Mouse (Mus musculus) adrenal gland, postnatal 36 days (tissue): ENCODE data around the gene Ctnna3. TPM values are rescaled to one million over a fixed set of nuclear protein-coding genes. Genes with fewer than 3 reads are reported as not detected.
"Not testable (repeated sequence)": the region's sequence is repeated elsewhere in the genome, so short reads cannot be mapped to it uniquely, and the experiment has no call there.

Experiments used
- DNase-seq, 2 experiments: peaks; one replicate each; pipeline ENCODE4 v3.0.0; 2021; ENCODE audit warnings: mixed read lengths in 1 of 2
- total RNA-seq, 2 experiments: library from RNA; stranded (reverse); gene quantifications; 2 replicates each; pipeline ENCODE4 v1.2.3; 2021

Ctnna3 gene
- total RNA-seq, 2 experiments from 2014 or later: 0.63 to 1.1 TPM

DNA sequence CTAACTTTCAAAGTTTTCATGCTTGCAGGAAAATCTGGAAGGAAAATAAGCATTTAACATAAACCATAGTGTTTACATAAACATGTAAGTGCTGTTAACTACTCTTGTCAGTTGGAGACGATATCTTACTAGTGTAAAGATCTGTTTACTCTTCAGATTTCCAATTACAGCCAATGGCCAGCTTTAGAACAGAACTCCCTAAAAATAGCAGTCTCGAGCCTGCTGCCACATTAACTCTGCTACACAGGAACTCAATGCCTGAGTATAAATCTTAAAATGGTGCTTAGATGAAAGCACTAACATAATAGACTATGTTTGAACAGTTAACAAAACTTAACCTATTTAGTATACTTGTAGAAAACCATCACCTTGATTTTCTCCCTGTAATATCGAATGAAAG, 793.1 kb downstream of the Ctnna3 start:
- DNase-seq: no peak

DNA sequence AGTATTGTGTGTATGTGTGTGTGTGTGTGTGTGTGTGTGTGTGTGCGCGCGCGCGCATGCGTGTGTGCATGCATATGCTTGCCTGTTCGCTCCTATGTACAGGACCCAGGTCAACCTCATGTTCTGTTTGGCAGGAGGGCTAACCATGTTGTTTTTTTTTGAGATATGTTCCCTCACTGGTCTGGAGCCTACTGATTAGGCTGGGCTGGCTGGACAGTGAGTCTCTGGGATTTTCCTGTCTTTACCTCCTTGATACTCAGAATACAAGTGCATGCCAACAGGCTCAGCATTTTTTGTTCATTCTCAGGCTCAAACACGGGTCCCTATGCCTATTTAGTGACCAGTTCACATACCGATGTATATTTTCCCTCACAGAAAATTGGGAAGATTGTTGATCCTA, 794.1 kb downstream of the Ctnna3 start:
- DNase-seq: no peak

GRCm38 (mm10) chr10:64224424-64224823, 794.5 kb downstream of the Ctnna3 start:
- no peak for DNase-seq

DNA sequence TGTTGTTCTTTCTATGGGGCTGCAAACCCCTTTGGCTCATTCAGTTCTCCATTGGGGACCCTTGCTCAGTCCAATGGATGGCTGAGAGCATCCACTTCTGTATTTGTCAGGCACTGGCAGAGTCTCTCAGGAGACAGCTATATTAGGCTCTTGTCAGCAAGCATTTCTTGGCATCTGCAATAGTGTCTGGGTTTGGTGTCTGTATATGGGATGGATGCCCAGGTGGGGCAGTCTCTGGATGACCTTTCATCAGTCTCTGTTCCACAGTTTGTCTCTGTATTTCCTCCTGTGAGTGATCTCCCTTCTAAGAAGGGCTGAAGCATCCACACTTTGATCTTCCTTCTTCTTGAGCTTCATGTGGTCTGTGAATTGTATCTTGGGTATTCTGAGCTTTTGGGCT, 795.9 kb downstream of the Ctnna3 start:
- DNase-seq: not testable (repeated sequence)

GRCm38 (mm10) chr10:64243421-64243820, 813.5 kb downstream of the Ctnna3 start:
- no peak for DNase-seq

DNA sequence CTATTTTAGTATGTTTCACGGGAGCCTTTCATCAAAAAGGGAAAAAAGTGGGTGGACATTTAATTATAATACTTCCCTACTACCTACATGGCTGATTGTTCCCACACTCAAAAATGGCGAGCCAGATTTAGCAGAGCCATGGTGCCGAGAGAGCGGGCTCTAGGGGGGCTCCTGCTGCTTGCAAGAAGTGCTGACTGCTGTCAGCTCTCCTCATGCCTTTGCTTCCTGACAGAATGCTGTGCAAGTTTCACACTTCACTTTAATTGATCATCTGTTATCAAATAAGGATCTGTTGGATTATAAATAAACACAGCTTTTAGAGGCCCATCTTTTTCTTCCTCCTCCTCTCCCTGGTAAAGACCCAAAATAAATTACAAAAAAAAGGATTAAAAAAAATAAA, 838.3 kb downstream of the Ctnna3 start:
- DNase-seq: no peak

- DNase-seq: no peak
Observed at GRCm38 (mm10) chr10:64275143-64275542, 845.2 kb downstream of the Ctnna3 start.

DNA sequence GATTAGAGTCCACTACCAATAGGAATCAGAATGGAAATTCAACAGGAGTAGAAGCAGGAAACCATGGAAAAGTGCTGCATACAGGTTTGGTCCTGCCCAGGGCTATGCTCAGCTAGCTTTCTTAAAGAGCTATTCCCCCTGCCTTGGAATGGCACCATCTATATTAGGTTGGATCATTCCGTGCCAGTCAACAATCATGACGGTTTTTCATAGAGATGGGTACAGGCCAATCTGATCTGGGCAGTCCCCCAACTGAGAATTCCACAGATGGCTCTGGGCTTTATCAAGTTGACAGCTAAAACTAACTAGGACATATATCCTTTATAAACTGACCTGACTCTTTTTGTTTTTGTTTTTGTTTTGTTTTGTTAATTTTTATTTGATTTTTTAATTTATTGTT, 848.9 kb downstream of the Ctnna3 start:
- no peak for DNase-seq

GRCm38 (mm10) chr10:64305802-64306201, 875.9 kb downstream of the Ctnna3 start:
- DNase-seq: no peak

GRCm38 (mm10) chr10:64311622-64312292, 881.9 kb downstream of the Ctnna3 start:
- no peak for DNase-seq

GRCm38 (mm10) chr10:64320332-64320731, 890.4 kb downstream of the Ctnna3 start:
- DNase-seq: no peak

DNA sequence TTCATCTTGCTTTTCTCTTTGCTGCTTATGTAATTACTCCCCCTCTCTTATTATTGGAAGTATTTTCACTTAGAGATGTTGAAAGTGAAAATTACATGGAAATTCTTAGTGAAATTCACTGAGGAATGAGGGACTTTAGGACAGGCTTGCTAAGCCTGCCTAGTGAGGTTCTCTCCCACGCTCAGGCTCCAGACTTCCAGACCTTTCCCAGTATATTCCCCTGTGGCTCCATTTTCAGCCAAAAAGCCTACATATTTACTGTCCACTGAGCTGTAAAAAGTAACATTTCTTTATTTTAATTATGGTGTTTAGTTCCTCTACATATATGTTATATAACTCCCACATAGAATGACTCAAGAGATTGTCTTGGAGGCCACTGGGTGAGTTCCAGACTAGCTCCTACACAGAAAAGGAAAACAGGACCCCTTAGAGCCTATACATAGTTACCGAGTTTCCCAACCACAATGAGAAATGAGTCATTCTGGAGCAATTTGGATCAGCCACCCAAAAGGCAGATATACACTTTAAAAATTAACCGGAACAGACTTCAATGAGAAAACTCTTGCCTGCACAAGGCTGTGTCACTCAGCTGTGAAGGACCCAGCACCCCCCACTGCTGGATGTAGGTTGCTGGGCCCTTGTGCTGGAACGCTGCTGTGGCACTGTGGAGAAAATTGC, 912.9 kb downstream of the Ctnna3 start:
- no peak for DNase-seq

DNA sequence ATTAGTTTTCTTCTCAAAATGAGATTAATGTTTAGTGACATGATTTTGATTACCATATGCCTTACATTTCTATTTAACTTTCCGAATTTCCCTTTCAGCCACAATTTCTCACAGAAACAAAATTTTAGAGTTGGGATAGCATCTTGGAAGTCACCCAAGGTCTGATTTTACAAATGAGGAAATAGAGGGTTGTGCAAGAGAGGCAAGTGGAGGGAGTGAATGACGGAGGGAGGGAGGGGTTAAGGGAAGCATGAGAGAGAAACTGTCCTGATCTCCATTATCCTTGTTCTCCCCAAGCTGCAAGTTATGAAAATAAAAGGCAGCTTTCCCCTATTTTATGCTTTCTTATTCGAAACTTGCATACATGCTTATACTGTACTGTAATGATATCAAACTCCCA, 943.4 kb downstream of the Ctnna3 start:
- peak in 1 of 2 experiments; percentile 14 for DNase-seq

- DNase-seq: no peak
Observed at GRCm38 (mm10) chr10:64377751-64378150, 947.9 kb downstream of the Ctnna3 start.

GRCm38 (mm10) chr10:64396579-64396978, 966.7 kb downstream of the Ctnna3 start:
- no peak for DNase-seq

DNA sequence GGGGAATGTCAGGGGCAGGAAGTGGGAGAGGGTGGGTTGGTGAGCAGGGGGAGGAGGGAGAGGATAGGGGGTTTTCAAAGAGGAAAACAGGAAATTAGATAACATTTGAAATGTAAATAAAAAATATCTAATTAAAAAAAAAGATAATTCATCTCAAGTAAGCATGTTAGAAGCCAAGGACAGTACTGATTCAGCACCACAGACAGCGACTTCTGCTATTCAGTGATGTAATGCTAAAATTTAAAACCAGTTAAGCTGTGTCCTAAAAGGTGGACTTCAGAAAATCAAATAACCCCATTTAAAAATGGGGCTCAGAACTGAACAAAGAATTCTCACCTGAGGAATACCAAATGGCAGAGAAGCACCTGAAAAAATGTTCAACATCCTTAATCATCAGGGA, 988.5 kb downstream of the Ctnna3 start:
- DNase-seq: peak; percentile 13 to 35

DNA sequence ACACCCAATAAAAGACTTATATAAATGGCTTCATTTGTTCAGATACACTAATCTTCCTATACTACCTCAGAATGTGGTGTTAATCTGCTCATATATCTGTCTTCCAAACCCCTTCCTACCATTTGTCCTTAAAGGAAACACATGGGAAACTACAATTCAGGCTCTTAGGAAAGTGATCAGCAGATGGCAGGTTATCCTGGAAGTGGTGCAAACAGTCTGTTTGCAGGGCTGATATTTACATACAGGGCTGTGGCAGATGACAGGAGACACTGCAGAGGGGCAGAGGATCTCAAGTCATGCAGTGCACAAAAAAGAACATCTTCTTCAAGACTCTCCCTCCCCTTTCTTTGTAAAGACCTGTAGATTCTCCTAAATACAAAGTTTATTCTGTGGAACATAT, 1008.8 kb downstream of the Ctnna3 start:
- DNase-seq: no peak

GRCm38 (mm10) chr10:64448624-64449023, 1018.7 kb downstream of the Ctnna3 start:
- no peak for DNase-seq

DNA sequence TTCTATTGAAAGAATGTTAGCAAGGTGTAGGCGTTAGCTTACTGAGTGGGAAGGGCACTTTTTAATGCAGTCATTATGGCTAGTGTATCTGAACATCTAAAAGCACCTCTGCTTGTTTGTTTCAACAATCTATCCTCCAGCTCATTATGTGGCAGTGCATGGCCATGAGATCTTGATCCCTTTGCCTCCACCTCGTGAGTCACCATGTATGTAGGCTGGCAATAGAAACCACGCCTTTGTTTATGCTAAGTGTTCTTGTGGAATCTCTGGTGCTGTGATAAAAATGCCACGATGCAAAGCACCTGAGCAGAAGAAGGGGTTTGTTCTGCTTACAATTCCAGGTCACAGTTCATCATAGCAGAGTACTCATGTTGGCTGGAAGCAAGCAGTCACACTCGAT, 1053.4 kb downstream of the Ctnna3 start:
- no peak for DNase-seq

GRCm38 (mm10) chr10:64489471-64489870, 1059.6 kb downstream of the Ctnna3 start:
- DNase-seq: no peak

- no peak for DNase-seq
Observed at GRCm38 (mm10) chr10:64543647-64544046, 1113.7 kb downstream of the Ctnna3 start.

DNA sequence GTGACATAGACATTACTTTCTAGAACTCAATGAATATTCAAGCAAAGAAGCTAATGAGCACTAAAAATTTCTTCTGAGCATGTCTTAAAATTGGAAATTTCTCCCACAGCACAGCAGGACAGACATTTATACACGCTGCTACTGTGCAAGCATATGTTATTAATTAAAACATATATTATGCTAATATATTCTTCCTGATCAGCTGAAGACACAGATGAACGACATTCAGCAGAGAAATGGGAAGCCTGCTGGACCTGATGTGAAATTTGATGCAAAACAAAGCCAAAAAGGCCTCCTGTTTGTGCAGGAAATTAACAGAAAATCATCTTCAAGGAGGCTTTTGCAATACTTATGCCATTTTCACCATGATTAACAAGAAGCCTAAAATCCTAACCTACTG, 1114.5 kb downstream of the Ctnna3 start:
- no peak for DNase-seq

- DNase-seq: no peak
Observed at GRCm38 (mm10) chr10:64571311-64571710, 1141.4 kb downstream of the Ctnna3 start.

- no peak for DNase-seq
Observed at GRCm38 (mm10) chr10:64588116-64588515, 1158.2 kb downstream of the Ctnna3 start.
